Mouse (Mus musculus) hematopoietic stem cell, adult 5-6 weeks (primary cell): Measurements from ENCODE around the gene Zfp12. TPM values are rescaled to one million over a fixed set of nuclear protein-coding genes. Genes with fewer than 3 reads are reported as not detected.

Experiments used
- ATAC-seq, 2 experiments: fragments of 125-278 bp in 1 of 2; replicated peaks in 1 of 2; 2 replicates each; pipeline ENCODE4 v1.8.0; 2016 to 2017; ENCODE audit warnings: inconsistent platforms in 2 of 2, mild to moderate bottlenecking in 2 of 2, moderate number of reproducible peaks in 2 of 2, low read depth in 1 of 2, moderate TSS enrichment in 1 of 2; ENCODE audit not compliant: low FRiP score in 2 of 2, poor library complexity in 2 of 2, severe bottlenecking in 2 of 2, insufficient read depth in 1 of 2, low TSS enrichment in 1 of 2
- total RNA-seq: library from RNA; stranded (forward); fragments of 172-1452, 232-1000 nt; gene quantifications from 2 replicates; pipeline ENCODE4 v1.2.3, GENCODE M21; 2017

Gene Zfp12
- total RNA-seq, 1 experiment from 2014 or later, result 28.5 TPM

DNA sequence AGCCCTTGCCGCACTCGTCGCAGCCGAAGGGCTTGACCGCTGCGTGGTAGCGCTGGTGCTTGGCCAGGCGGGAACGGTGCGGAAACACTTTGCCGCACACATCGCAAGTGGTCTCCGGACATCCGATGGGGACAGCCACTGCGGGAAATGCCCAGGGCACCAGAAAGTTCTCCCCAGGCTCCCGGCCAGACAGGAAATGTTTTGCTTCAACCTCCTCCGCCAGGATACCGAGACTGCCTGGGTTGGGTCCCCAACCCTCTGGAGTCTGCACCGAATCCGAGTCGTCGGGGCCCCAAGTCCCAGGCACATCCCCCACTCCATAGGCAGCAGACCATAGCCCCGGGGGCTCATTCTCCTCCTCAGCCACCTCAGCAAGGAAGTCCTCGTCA, 20.2 kb downstream of the Zfp12 start:
- ATAC-seq, result no peak

DNA sequence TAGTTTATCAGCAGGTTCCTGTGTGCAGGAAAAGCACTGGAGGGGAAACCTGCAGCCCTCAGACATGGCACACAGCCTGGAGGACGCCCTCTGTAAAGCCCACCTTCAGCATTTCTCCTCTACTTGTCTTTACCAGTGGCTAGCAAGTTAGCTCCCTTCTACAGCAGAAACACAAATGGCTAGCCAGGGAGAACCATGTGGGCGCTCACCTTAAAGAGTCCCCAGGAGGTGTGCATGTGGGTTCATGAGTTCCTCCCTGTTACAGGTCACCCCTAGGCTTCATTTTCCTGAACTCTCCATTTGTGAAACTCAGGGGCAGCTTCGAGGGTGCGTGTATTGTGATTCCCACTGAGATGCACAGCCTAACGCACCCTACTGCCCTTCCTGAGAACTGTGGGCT, 20.8 kb downstream of the Zfp12 start:
- ATAC-seq, result no peak

DNA sequence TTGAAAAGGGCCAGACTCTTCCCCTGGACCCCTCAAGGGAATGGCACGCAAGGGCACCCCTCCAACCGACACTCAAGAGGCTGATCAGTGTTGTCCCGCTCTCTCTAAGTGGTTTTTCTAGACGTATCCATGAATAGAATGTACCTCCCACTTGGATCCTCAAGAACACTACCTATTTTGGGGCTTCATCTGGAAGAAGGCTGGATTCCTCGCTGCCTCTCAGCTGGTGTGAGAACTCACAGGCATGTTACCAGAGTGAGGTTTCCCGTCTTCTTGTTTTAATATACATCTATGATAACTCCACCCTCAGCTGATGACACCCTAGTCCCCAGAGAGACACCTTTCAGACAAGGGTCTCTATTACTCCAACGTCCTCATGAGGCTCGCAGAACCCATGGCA, 26.7 kb downstream of the Zfp12 start:
- no peak for ATAC-seq

DNA sequence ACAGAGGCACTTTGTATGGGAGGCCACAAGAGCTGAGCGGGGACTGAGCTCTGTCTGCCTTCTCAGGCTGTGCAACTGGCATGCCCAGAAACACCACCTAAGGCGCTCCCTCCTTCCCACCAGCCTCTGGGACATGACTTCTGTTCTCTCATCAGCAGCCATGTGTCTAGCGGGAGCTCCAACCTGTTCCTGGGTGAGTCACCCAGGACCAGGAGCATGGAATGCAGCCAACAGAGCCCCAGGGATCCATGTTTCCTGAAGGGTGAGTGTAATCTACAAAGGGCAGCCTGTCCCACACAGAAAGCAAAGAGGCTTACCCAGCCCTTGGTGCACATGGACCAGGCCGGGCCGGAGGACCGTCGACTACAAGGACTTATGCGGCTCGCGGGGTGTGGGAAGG, 29.7 kb downstream of the Zfp12 start:
- no peak for ATAC-seq

DNA sequence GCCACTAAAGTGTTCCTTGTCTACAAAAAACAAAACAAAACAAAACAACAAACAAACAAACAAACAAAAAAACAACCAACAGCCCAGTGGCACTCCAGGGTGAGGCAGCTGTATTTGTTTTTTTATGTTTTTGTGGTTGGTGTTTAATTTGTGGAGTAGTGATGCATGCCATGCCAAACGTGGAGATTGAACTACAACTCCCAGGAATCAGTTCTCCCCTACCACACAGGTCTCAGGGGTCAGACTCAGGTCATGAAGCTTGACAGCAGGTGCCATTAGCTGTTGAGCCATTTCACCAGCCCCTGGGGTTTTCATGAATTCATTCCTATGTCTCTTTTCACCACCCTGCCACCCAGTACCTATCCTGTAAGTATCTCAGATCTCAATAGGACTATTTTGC, 30.4 kb downstream of the Zfp12 start:
- ATAC-seq, result no peak

DNA sequence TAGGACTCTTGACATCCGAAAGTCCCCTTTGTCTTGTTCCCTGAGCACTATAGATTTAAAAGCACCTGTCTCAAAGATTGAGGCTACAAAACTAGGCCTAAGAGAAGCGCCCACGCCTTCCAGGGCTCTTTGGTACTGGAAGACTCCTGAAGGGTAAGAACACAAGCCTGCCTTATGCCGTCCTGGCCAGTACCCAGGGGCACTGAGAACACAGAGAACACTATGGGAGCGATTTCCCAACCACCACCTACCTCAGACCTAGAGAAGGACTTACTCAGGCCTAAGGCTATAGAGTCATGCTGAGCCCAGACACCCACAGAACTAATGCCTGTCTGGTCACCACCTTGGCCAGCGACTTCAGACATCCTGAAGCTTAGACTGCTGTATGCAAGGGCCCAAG, 31.8 kb downstream of the Zfp12 start:
- no peak for ATAC-seq

DNA sequence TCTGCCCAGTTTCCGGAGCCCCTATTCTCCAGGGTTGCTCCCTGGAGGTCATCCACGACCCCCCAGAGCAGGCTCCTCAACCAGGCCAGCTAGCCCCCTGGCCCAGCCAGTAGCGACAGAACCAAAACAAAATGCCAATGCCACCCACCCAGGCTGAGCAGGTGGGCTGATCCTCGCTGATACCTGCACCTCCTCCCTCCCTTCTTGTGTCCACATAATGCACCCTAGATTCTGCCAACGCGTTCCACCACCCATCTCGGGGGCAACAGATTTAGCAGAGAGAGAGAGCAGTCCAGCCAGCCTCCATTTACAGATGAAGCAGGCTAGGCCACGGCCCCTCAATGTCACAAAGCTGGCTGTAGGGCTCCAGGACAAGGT, 34.0 kb downstream of the Zfp12 start:
- ATAC-seq, result no peak

DNA sequence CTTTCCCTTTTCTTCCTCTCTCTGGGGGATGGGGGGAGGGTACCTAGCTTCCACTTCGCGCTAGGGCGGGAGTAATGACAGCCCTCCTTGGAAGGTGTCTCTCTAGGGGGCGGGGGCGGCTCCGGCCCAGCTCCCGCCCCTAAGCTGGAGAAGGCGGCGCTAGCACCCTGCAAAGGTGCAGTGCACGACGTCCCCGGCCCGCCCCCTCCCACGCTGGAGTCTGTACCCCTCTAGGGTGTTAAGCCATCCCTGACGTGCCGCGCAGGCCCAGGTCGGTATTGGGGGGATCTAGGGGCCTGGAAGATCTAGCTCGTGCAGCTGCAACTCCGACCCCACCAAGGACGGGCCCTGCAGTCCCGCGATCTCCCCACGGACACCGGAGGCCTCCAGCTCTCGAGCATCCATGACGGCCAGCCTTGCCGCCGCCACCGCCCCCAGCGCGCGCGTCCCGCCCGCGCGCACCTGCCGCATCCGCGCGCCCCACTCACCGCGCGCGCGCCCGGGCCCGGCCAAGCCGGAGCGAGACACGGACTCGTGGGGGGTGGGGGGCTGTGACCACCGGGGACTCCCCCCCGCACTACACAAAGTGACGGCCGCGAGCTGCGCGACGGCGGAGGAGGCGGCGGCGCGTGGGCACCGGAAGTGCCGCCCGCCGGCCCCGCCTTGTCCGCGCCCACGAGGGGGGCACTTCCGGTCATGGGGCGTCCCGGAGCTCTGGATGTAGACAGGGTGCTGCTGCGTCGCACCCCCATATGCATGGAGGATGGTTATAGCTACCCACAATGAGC, 34.6 kb downstream of the Zfp12 start, which contains the start of gene Zfp316:
TSS of gene Zfp316 (minus strand) at position 660 of the 788 bp plus-strand sequence.
- ATAC-seq, result peak; percentile 36 to 39; a peak in 3 of 4 replicates

DNA sequence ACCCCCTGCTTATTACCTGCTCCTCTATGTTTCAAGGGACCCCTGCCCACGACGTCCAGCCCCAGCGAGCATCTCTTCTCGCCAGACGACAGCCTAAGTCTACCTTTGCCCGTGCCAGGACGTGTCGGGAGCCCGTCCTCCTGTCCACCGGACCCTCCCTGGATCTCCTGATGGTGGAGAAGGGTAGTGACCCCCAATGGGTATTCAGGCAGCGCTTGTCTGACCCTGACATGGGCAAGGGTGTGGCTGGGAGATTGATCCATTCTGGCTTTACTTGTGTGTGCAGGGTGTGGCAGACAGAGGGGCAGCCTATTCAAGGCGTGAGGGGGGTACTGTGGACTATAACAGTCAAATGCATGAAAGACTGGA, 35.2 kb downstream of the Zfp12 start:
- no peak for ATAC-seq

DNA sequence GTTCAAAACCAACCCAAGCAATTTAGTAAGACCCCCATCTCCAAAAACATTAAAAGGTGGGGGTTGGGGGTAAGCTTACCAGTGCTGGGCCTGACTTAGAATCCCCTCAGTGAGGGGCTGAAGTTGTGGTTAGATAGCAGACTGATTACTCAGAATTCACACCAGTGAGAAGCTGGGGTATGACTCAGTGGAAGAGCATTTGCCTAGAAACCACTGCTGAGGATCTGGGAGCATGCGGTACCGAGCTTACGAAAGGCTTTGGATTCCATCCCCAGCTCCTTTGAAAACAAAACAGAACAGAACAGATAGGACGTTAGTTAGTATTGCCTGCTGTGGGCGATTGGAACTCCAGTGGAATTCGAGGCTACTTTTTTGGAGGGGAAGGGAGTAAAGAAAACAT, 36.7 kb downstream of the Zfp12 start:
- ATAC-seq, result no peak

DNA sequence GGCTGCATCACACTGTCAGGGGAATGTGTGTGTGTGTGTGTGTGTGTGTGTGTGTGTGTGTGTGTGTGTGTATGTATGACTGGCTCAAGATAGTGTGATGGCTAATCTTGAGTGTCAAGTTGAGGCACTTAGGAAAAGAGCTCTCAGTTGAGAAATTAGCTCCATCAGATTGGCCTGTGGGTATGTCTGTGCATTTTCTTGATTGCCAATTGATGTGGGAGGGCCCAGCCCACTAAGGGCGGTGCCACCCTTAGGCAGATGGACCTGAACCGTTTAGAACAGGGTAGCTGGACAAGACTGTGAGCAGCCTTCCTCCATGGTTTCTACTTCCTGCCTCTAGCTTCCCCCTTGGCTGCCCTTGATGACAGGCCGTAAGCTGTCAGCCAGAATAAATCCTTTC, 37.1 kb downstream of the Zfp12 start:
- ATAC-seq, result peak; percentile 1 to 23; a peak in 1 of 4 replicates

DNA sequence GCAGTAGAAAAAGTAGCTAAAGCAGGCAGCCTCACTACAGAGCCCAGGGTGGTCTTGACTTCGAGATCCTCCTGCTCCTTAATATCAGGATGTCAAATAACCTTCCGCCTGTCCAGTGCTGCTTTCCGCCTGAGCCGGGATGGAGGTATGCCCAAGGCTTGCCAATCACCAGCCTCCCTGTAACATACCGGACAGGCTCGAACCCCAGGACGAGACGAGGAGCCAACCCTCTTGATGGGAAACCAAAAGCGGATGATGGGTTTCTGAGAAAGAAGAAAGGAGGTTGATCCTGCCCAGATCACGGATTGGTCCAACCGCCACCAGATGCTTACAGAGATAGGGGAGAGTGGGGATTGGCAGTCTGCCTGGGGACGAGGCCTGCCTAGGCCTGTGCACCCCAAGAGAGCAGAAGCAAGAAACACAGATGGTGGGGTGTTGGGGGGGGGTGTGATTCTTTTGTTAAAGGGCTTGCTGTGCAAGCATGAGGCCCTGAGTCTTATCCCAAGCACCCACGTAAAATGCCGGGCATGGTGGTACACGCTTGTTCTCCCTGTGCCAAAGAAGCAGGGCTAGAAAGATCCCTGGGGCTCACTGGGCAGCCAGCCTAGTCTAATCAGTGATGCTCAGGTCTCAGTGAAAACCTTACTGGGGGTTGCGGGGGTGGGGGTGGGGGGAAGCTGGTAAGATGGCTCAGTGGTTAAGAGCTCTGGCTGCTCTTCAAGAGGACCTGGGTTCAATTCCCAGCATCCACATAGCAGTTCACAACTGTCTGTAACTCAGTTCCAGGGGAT, 37.8 kb downstream of the Zfp12 start:
- ATAC-seq, result peak; percentile 62 to 77

DNA sequence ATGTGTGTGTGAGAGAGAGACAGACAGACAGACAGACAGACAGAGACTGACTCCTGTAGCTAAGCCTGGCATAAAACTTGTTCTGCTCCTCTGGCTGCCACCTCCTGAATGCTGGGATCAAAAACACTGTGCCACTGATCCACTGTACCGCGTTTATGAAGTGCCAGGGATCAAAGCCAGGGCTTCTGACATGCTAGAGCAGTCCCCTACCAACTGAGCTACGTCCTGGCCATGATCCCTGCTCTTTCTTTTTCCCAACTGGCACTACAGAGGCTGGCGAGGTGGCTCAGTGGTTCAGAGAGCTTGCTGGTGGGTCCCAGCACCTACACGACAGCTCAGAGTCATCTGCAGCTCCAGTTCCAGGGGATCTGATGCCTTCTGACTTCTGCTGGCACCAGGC, 40.8 kb downstream of the Zfp12 start:
- no peak for ATAC-seq

DNA sequence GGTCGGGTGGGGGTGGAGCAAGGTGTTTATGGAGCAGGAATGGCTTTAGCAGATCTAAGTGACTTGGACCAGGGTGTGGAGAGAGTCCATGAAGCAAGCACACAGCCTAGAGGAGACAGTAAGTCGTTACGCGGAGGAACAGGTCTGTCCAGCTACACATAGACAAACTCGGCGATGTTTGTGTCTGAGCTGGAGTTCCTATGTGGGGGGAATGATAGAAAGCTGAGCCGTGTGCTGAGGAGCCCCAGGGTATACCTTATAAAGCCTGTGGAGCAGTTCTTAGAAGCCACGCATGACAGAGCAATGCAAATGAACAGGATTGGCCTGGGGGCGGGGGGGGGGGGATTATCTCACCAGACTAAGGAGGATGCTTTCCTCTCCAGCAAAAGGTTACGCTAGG, 44.3 kb downstream of the Zfp12 start:
- no peak for ATAC-seq

DNA sequence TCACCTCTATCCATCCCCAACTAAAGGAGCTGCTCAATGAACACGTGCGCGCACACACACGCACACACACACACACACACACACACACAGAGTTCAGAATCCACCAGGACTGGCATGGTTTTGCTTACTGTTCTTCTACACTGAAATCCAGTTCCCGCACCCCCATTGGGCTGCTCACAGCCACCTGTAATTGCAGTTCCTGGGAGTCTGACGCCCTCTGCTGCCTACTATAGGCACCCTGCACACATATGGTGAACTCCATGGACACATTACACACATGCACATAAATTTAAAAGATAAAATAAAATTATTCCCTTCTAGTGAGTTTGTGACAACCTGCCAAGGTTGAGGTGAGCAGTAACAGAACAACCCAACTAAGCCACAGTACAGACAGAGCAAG, 49.8 kb downstream of the Zfp12 start:
- ATAC-seq, result no peak

DNA sequence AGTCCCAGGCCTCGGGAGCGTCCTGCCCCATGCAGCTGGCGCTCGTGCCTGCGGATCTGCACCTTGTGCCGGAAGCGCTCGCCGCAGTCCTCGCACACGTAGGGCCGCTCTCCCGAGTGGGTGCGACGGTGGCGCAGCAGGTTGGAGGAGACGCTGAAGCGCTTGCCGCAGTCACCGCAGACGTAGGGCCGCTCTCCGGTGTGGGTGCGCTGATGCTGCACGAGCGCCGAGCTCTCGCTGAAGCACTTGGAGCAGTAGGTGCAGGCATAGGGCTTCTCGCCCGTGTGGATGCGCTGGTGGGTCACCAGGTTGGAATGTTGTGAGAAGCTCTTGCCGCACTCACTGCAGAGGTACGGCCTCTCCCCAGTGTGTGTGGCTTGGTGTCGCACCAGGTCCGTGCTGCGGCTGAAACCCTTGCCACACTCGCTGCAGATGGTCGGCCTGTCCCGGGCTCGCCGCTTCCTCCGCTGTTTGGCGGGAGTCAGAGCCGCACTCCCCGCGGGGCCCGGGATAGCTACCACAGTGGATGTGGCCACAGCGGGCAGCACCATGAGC, 52.9 kb downstream of the Zfp12 start:
- peak; percentile 52 to 53; a peak in 3 of 4 replicates for ATAC-seq

DNA sequence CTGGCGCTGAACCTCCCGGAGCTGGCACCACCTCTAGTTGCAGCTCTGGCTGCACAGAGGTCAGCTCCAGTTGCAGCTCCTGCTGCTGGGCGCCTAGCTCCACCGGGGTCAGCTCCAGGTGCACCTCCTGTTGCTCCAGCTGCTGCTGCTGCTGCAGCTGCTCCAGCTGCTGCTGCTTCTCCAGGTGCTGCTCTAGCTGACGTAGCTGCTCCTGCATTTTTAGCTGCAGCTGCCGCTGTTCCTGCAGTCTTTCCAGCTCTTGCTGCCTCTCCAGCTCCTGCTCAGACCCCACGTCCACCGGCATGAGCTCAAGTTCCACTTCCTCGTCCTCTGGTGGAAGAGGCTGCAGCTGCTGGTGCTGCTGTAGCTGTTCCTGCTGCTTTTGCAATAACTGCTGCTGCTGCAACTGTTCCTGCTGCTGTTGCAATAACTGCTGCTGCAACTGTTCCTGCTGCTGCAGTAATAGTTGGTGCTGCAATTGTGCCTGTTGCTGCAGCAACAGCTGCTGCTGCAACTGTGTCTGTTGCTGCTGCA, 53.5 kb downstream of the Zfp12 start:
- ATAC-seq, result peak in 1 of 2 experiments; percentile 33; a peak in 1 of 4 replicates

DNA sequence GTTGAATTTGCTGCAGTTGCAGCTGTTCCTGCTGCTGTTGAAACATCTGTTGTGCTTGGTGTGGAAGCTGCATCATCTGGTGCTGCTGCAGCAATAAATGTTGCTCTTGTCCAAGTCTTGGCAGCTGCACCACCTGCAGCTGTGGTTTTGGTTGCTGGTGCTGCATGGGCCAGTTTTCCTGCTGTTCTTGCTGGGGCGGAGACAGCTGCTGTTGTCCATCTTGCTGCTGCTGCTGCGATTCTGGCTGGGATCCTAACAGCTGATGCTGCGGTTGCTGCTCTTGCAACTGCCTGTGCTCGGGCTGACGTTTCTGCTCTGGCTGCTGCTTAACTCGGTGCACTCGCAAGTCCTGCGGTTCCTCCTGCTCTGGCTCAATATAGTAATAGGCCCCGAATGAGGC, 54.3 kb downstream of the Zfp12 start:
- ATAC-seq, result no peak
